Mouse (Mus musculus): ENCODE results near the gene Akap11. TPM values are rescaled to one million over a fixed set of nuclear protein-coding genes. Genes with fewer than 3 reads are reported as not detected.
A peak's percentile ranks its signal among the peaks of the same experiment; 100 is the strongest.

Akap11 gene
- polyA plus RNA-seq (2012; rRNA removed) = 5.6 and 8.2 TPM in 2 replicates
- 5.4 TPM in 2 replicates for polyA plus RNA-seq (2014; fragmentation: Nextera tagmentation; extraction: Ambion mirVana)

GRCm38 (mm10) chr14:78536281-78537165 is at the start of gene Akap11:
Akap11 (minus strand) TSS chr14:78536808.
- Histone ChIP-seq H3K36me3 (replicated peaks; ENCODE audit: control insufficient read depth, insufficient read depth, low read depth) (no peaks in the 10 kb centered on the region), H3K4me1 (replicated peaks; ENCODE audit: control insufficient read depth in 2 of 2, insufficient read depth in 2 of 2, low read length in 1 of 2) (peaks cover 7 to 25% of the 10 kb centered on the region in 2 experiments; a peak in 3 of 4 replicates), H3K4me2 (ENCODE audit: low read depth) (peak within 1 kb of the TSS; percentile 92), H3K9me3 (ENCODE audit: control insufficient read depth, low read length) (no peaks in the 10 kb centered on the region), H3K27me3 (ENCODE audit: control insufficient read depth, insufficient read depth, low read length) (no peaks in the 10 kb centered on the region), H3K9ac (replicated peaks) (peak within 1 kb of the TSS; percentile 91), H3K4me3 (ENCODE audit: insufficient read depth in 1 of 2, low read depth in 2 of 2, low read length in 2 of 2) (peak within 1 kb of the TSS; percentile 66 to 91), H3K27ac (peak within 1 kb of the TSS; percentile 69)
- TF ChIP-seq EP300 (IDR thresholded peaks at IDR 0.05; ENCODE audit: low read depth) (peak; percentile 82), CTCF (IDR thresholded peaks at IDR 0.05; ENCODE audit: low read depth) (peak; percentile 17; the same call in 1 of the 2 replicates)
- under 1% methylated on average over 72 of the region's 82 CpGs for WGBS (ENCODE audit: insufficient replicate concordance)
- DNase-seq (ENCODE audit: low read depth in 3 of 3, low spot score in 3 of 3) (peak; percentile 70 to 73 (median 70)), ATAC-seq (ENCODE audit: insufficient read depth) (peak; percentile 88)

GRCm38 (mm10) chr14:78584222-78584621 is 47.6 kb upstream of the Akap11 start:
- ATAC-seq (ENCODE audit: insufficient read depth) = no peak
- TF ChIP-seq EP300 (IDR thresholded peaks at IDR 0.05; ENCODE audit: low read depth) (no peak), CTCF (IDR thresholded peaks at IDR 0.05; ENCODE audit: low read depth) (no peak)
- Histone ChIP-seq H3K4me2 (ENCODE audit: low read depth) (no peak overlapping the region), H3K27ac (no peak overlapping the region), H3K36me3 (replicated peaks; ENCODE audit: control insufficient read depth, insufficient read depth, low read depth) (no peaks in the 10 kb centered on the region), H3K9ac (replicated peaks) (no peak overlapping the region), H3K4me1 (replicated peaks; ENCODE audit: control insufficient read depth in 2 of 2, insufficient read depth in 2 of 2, low read length in 1 of 2) (peaks cover 0 to 2% of the 10 kb centered on the region in 2 experiments; a peak in 2 of 4 replicates), H3K9me3 (ENCODE audit: control insufficient read depth, low read length) (no peaks in the 10 kb centered on the region), H3K27me3 (ENCODE audit: control insufficient read depth, insufficient read depth, low read length) (no peaks in the 10 kb centered on the region), H3K4me3 (ENCODE audit: insufficient read depth in 1 of 2, low read depth in 2 of 2, low read length in 2 of 2) (no peak overlapping the region)
- DNase-seq (ENCODE audit: low read depth in 3 of 3, low spot score in 3 of 3) = no peak
- 81% methylated on average over 13 of the region's 13 CpGs for WGBS (ENCODE audit: insufficient replicate concordance)

DNA sequence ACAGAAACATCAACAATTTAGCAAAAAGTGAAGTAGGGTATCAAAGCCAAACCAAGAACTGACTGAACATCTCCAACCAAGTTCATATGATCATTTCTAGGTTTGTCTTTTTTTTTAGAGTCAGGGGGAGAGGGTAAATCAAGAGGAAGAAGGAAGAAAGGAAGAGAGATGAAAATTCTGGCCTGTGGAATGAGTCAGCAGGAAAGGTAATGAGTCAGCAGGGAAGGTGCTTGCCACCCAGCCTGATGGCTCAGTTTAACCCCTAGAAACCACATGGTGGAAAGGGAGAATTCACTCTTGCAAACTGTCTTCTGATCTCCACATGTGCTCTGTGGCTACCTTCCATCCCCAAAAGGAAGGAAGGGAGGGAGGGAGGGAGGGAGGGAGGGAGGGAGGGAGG is 46.6 kb upstream of the Akap11 start:
- H3K4me1 ChIP-seq (replicated peaks; ENCODE audit: control insufficient read depth in 2 of 2, insufficient read depth in 2 of 2, low read length in 1 of 2) = peaks cover 0 to 2% of the 10 kb centered on the region in 2 experiments; a peak in 2 of 4 replicates
- no peak overlapping the region for H3K9ac ChIP-seq (replicated peaks)
- H3K36me3 ChIP-seq (replicated peaks; ENCODE audit: control insufficient read depth, insufficient read depth, low read depth) = no peaks in the 10 kb centered on the region
- ATAC-seq (ENCODE audit: insufficient read depth) (peak; percentile 41; the same call in 1 of the 2 replicates), DNase-seq (ENCODE audit: low read depth in 3 of 3, low spot score in 3 of 3) (peak; percentile 10 to 30 (median 28))
- TF ChIP-seq EP300 (IDR thresholded peaks at IDR 0.05; ENCODE audit: low read depth) (no peak), CTCF (IDR thresholded peaks at IDR 0.05; ENCODE audit: low read depth) (no peak)
- no peak overlapping the region for H3K4me3 ChIP-seq (ENCODE audit: insufficient read depth in 1 of 2, low read depth in 2 of 2, low read length in 2 of 2)
- no peak overlapping the region for H3K4me2 ChIP-seq (ENCODE audit: low read depth)
- no peaks in the 10 kb centered on the region for H3K9me3 ChIP-seq (ENCODE audit: control insufficient read depth, low read length)
- H3K27ac ChIP-seq = no peak overlapping the region
- no peaks in the 10 kb centered on the region for H3K27me3 ChIP-seq (ENCODE audit: control insufficient read depth, insufficient read depth, low read length)

- DNase-seq (ENCODE audit: low read depth in 3 of 3, low spot score in 3 of 3) = no peak
- no peak overlapping the region for H3K9ac ChIP-seq (replicated peaks)
- H3K9me3 ChIP-seq (ENCODE audit: control insufficient read depth, low read length) = no peaks in the 10 kb centered on the region
- 70% methylated on average over 13 of the region's 13 CpGs for WGBS (ENCODE audit: insufficient replicate concordance)
- ATAC-seq (ENCODE audit: insufficient read depth) = no peak
- no peaks in the 10 kb centered on the region for H3K27me3 ChIP-seq (ENCODE audit: control insufficient read depth, insufficient read depth, low read length)
- no peak overlapping the region for H3K27ac ChIP-seq
- no peak overlapping the region for H3K4me2 ChIP-seq (ENCODE audit: low read depth)
- H3K4me1 ChIP-seq (replicated peaks; ENCODE audit: control insufficient read depth in 2 of 2, insufficient read depth in 2 of 2, low read length in 1 of 2) = no peaks in the 10 kb centered on the region
- no peaks in the 10 kb centered on the region for H3K36me3 ChIP-seq (replicated peaks; ENCODE audit: control insufficient read depth, insufficient read depth, low read depth)
- no peak for TF ChIP-seq EP300 (IDR thresholded peaks at IDR 0.05; ENCODE audit: low read depth)
- TF ChIP-seq CTCF (IDR thresholded peaks at IDR 0.05; ENCODE audit: low read depth) = peak; percentile 44
- H3K4me3 ChIP-seq (ENCODE audit: insufficient read depth in 1 of 2, low read depth in 2 of 2, low read length in 2 of 2) = no peak overlapping the region
Measured at GRCm38 (mm10) chr14:78575899-78576298, 39.3 kb upstream of the Akap11 start.

GRCm38 (mm10) chr14:78568410-78568809 is 31.8 kb upstream of the Akap11 start:
- DNase-seq (ENCODE audit: low read depth in 3 of 3, low spot score in 3 of 3) = no peak
- Histone ChIP-seq H3K4me1 (replicated peaks; ENCODE audit: control insufficient read depth in 2 of 2, insufficient read depth in 2 of 2, low read length in 1 of 2) (no peaks in the 10 kb centered on the region), H3K27me3 (ENCODE audit: control insufficient read depth, insufficient read depth, low read length) (no peaks in the 10 kb centered on the region), H3K4me3 (ENCODE audit: insufficient read depth in 1 of 2, low read depth in 2 of 2, low read length in 2 of 2) (no peak overlapping the region), H3K36me3 (replicated peaks; ENCODE audit: control insufficient read depth, insufficient read depth, low read depth) (no peaks in the 10 kb centered on the region), H3K9ac (replicated peaks) (no peak overlapping the region), H3K9me3 (ENCODE audit: control insufficient read depth, low read length) (no peaks in the 10 kb centered on the region), H3K4me2 (ENCODE audit: low read depth) (no peak overlapping the region), H3K27ac (no peak overlapping the region)
- 53% methylated on average over 5 of the region's 5 CpGs for WGBS (ENCODE audit: insufficient replicate concordance)
- no peak for ATAC-seq (ENCODE audit: insufficient read depth)
- no peak for TF ChIP-seq CTCF (IDR thresholded peaks at IDR 0.05; ENCODE audit: low read depth)
- no peak for TF ChIP-seq EP300 (IDR thresholded peaks at IDR 0.05; ENCODE audit: low read depth)

Measured in liver, embryonic 14.5 days (tissue).